Mouse (Mus musculus) cerebral cortex, adult 2 months (tissue): Measurements from ENCODE around the gene Sh3gl2.

Experiments
- WGBS: fragments of 180-500 bp; shearing (Covaris S2); methylation state at CpG from one replicate; pipeline ENCODE4 v1.1.7; 2018; 5-methylcytosine and 5-hydroxymethylcytosine counted together

Gene Sh3gl2

DNA sequence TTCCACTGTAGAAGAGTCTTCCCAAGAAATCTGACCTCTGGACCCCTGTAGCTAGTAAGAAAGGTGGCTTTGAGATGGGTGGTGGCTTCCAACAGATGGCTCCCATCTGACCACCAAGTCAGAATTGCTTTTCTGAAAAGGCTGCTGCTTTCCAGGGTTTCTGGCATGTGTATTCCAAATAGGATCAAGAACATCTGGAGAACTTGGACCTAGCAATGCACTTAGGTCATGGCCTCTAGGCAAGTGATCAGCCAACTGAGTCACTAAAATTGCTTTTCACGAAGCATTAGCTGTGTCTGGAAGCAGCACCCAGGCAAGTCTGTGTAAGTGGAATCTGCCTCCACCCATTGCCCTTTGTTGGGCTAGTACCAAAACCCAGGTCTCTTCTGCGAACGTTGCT is 414.3 kb downstream of the Sh3gl2 start:
- WGBS = 89% methylated on average over 3 of the region's 3 CpGs

GRCm38 (mm10) chr4:85629381-85629780 is 424.5 kb downstream of the Sh3gl2 start:
- 86% methylated on average over 7 of the region's 7 CpGs for WGBS

DNA sequence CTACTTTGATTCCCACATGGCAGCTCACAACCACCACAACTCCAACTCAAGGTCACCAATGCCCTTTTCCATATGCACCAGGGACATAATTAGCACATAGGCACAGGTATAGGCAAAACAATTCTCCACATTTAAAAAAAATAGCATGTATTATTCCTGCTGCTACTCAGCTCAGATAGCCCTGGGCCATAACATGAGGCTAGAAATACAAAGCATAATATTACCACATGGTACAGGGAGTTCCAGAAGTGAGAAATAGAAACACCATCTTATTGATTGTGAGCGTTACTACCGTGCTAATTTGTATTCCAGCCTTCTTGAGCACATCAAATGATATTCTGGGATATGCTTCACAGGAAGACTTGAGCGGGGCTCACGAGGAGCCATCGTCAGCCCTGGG is 464.3 kb downstream of the Sh3gl2 start:
- 87% methylated on average over 5 of the region's 5 CpGs for WGBS

DNA sequence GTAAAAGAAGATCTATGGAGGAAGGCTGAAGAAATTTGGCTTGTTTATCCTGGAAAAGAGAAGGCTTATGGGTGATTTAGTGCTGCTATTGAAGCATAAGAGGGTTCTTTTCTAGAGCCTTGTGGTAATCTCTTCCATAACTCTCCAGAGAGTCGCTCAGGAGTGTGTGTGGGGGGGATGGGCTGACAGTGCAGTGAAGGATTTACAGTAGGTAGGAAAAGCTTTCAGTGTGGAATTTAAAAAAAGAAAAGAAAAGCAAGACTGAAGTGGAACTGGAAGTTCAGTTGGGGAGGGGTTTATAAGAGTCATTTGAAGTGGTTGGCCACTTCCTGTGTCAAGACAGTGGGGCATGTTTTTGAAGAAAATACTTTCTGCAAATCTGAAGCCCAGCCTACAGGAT is 464.8 kb downstream of the Sh3gl2 start:
- WGBS = 78% methylated on average over 1 of the region's 1 CpGs

- 77% methylated on average over 4 of the region's 4 CpGs for WGBS
Measured at GRCm38 (mm10) chr4:85672290-85672689, 467.4 kb downstream of the Sh3gl2 start.

- WGBS = 72% methylated on average over 1 of the region's 1 CpGs
Measured at GRCm38 (mm10) chr4:85677621-85678020, 472.7 kb downstream of the Sh3gl2 start.

DNA sequence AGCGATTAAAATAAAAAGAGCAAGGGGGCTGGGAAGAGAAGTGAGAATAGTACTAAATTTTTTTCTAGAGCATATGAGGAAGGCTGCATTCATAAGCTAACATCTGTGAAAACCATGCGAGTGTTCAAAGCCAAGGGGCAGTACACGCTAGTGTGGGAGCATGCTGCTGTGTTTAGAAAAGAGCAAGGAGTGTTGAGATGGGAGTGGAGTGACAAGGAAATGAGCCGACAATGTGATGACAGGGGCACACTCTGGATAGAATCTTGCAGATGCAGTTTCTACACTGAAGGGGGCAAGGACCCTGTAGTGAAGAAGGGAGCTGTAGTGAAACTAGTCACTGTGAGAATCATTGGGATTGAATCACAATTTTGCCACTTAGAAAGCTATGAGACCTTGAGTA is 481.2 kb downstream of the Sh3gl2 start:
- WGBS = 80% methylated on average over 4 of the region's 4 CpGs
